Mouse (Mus musculus) heart, embryonic 12.5 days (tissue): Measurements from ENCODE around the gene Srsf6. TPM values are rescaled to one million over a fixed set of nuclear protein-coding genes. Genes with fewer than 3 reads are reported as not detected.

Source experiments
- ATAC-seq: fragments of 200-750 bp; cut with Nextera tagmentation; 2 replicates; pipeline ENCODE4 v1.8.0; 2017; ENCODE audit warnings: moderate TSS enrichment, moderate library complexity; ENCODE audit not compliant: insufficient number of reproducible peaks, low FRiP score
- H3K27ac ChIP-seq: fragments of 300-500 bp; sonication (generic); 2 replicates; pipeline ENCODE4 v1.5.1; 2016; ENCODE audit warnings: mild to moderate bottlenecking, moderate library complexity; ENCODE audit not compliant: poor library complexity, severe bottlenecking
- H3K27me3 ChIP-seq: fragments of 300-500 bp; sonication (generic); replicated peaks from 2 replicates; pipeline ENCODE4 v1.6.1; 2016; ENCODE audit warnings: mild to moderate bottlenecking, moderate library complexity
- H3K36me3 ChIP-seq: fragments of 300-500 bp; sonication (generic); 2 replicates; pipeline ENCODE4 v1.6.1; 2016; ENCODE audit warnings: mild to moderate bottlenecking, moderate library complexity
- H3K4me1 ChIP-seq: fragments of 300-500 bp; sonication (generic); replicated peaks from 2 replicates; pipeline ENCODE4 v1.6.1; 2016; ENCODE audit warnings: mild to moderate bottlenecking
- H3K4me2 ChIP-seq: fragments of 300-500 bp; sonication (generic); 2 replicates; pipeline ENCODE4 v1.6.1; 2016; ENCODE audit warnings: mild to moderate bottlenecking, moderate library complexity
- H3K4me3 ChIP-seq: fragments of 300-500 bp; sonication (generic); 2 replicates; pipeline ENCODE4 v1.5.1; 2016; ENCODE audit warnings: mild to moderate bottlenecking
- H3K9ac ChIP-seq: fragments of 300-500 bp; sonication (generic); 2 replicates; pipeline ENCODE4 v1.6.1; 2016; ENCODE audit warnings: mild to moderate bottlenecking, moderate library complexity
- H3K9me3 ChIP-seq: fragments of 300-500 bp; sonication (generic); replicated peaks from 2 replicates; pipeline ENCODE4 v1.6.1; 2016; ENCODE audit warnings: mild to moderate bottlenecking, moderate library complexity
- WGBS: fragments of 180-500 bp; shearing (Covaris S2); methylation state at CpG from one replicate; pipeline ENCODE4 v1.1.7; 2016; 5-methylcytosine and 5-hydroxymethylcytosine counted together
- polyA plus RNA-seq: library from polyadenylated mRNA; unstranded; fragments of >200 nt; fragmentation: Nextera tagmentation; extraction: Ambion mirVana; gene quantifications from 2 replicates; pipeline ENCODE4 v1.2.1, GENCODE M21; 2016

Gene Srsf6
- polyA plus RNA-seq, 1 experiment from 2014 or later = 152 TPM

DNA sequence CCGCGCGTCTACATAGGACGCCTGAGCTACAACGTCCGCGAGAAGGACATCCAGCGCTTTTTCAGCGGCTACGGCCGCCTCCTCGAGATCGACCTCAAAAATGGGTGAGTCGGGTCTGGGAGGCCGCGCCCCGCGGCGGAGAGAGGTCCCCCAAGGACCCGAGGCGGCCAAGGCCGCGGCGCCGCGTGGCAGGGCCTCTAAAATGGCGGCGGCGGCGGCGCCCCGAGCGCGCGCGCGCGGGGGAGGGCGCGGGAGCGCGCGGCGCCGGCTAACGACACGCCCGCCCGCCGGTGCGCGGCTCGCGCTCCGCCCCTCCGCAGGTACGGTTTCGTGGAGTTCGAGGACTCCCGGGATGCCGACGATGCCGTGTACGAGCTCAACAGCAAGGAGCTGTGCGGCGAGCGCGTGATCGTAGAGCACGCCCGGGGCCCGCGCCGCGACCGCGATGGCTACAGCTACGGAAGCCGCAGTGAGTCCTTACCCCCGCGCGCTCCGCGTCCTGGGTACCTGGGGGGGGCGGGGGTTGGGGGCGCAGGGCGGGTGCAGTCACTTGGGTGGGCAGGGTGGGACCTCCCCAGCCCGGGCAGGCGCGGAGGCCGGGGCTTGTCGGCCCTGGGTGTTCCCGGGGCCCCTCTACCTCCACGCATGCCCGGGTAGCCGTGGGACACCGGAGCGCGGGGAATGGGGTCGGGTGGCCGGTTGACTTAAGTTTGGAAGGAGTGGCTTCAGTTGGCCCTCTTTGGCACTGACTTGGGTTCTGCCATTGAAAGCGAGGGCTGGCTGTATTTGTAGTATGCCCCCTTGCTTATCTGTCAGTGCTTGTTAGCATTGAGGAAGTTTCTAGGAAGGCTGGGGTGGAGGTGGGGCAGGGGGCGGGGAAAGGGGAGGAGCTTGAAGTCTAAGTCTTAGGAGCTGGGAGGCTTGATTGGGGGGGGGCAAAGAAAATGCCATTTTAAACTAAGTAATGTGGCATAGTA lies 634 bp downstream of the Srsf6 start:
- WGBS = under 1% methylated on average over 99 of the region's 103 CpGs
- peaks cover 10% of the 10 kb centered on the region for H3K4me1 ChIP-seq
- H3K4me2 ChIP-seq = peak overlapping the region; percentile 78
- 0 out of 2 replicates have a peak, but pooled peaks cover 4% of the 10 kb centered on the region for H3K27me3 ChIP-seq
- H3K4me3 ChIP-seq = peak overlapping the region; percentile 100
- H3K36me3 ChIP-seq = peaks cover 36% of the 10 kb centered on the region
- peak overlapping the region; percentile 100 for H3K9ac ChIP-seq
- H3K9me3 ChIP-seq = no peaks in the 10 kb centered on the region
- ATAC-seq = peak; percentile 66
- H3K27ac ChIP-seq = peak overlapping the region; percentile 97

DNA sequence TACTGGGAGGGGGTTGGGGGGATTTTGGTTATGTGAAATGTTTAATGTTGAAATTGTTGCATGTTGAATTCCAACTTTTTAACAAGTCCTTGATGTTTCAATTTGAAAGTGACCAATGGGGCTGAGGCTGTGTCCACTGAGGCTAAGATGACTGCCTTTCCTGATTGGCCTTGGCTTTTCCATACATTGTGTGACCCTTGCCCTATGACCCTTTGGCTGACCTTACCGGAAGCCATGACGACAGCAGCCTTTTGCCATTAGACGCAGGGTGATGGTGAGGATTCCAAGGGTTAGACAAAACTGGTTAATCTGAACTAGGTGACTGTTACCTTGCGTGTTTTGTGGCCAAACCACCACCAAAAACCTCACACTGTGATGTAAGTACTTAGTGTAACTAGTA lies 1.4 kb downstream of the Srsf6 start:
- Histone ChIP-seq H3K27me3 (0 out of 2 replicates have a peak, but pooled peaks cover 4% of the 10 kb centered on the region), H3K9ac (peak overlapping the region; percentile 55), H3K4me2 (peak overlapping the region; percentile 78), H3K9me3 (no peaks in the 10 kb centered on the region), H3K4me3 (peak overlapping the region; percentile 100), H3K4me1 (peaks cover 10% of the 10 kb centered on the region), H3K36me3 (peaks cover 42% of the 10 kb centered on the region), H3K27ac (no peak overlapping the region)
- 62% methylated on average over 4 of the region's 4 CpGs for WGBS
- ATAC-seq = no peak

DNA sequence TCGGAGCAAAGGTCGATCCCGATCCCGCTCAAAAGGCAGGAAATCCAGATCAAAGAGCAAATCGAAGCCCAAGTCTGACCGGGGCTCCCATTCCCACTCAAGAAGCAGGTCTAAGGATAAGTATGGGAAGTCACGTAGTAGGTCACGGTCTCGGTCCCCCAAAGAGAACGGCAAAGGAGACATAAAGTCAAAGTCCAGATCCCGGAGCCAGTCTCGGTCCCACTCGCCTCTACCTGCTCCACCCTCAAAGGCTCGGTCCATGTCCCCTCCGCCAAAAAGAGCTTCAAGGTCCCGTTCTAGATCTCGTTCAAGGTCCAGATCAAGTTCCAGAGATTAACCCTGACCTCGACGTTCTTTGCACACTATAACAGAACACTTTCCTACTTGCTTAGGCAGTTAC lies 3.1 kb downstream of the Srsf6 start:
- no peaks in the 10 kb centered on the region for H3K27me3 ChIP-seq
- H3K36me3 ChIP-seq = peaks cover 57% of the 10 kb centered on the region
- H3K9me3 ChIP-seq = no peaks in the 10 kb centered on the region
- 93% methylated on average over 19 of the region's 19 CpGs for WGBS
- H3K4me1 ChIP-seq = peaks cover 10% of the 10 kb centered on the region
- H3K9ac ChIP-seq = no peak overlapping the region
- no peak overlapping the region for H3K4me3 ChIP-seq
- no peak for ATAC-seq
- no peak overlapping the region for H3K27ac ChIP-seq
- H3K4me2 ChIP-seq = no peak overlapping the region

DNA sequence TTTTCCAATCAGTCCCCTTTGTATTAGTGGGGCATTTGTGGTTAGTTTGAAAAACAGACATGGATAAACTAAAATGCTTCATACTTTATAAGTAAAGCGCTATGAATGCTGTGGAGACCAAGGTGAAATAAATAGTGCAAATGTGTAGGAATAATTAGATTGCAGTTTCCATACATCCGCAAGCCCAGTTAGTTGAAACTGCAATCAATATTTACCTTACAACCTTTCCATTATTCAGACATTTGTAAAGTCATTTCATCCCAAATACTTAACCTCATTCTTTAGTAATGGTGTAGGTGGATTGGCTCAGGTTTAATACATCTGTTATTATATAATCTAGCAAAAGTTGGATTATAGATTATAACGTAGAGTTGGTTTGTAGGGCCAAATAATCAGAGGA lies 4.4 kb downstream of the Srsf6 start:
- no peak for ATAC-seq
- 94% methylated on average over 3 of the region's 3 CpGs for WGBS
- no peak overlapping the region for H3K27ac ChIP-seq

DNA sequence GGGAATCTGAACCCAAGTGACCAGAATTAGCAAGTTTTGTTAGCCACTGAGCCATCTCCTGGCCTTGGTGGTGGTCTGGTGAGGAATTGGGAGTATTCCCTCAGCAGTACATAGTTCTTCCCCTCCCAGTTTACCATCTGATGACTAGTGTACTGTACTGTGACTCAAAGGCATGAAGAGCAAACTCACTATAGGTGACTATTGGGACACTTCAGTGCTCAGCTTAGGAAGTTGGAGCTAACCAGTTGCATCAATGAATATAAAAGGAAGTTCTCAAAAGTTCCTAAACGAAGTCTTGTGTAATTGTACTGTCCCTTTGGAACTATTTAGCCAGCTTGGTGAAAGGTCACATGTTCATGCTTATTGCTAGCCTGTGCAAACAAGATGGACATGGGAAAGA lies 8.2 kb downstream of the Srsf6 start:
- H3K9me3 ChIP-seq = no peaks in the 10 kb centered on the region
- WGBS = 82% methylated on average over 1 of the region's 1 CpGs
- H3K4me1 ChIP-seq = peaks cover 13% of the 10 kb centered on the region
- ATAC-seq = no peak
- no peak overlapping the region for H3K9ac ChIP-seq
- peaks cover 54% of the 10 kb centered on the region for H3K36me3 ChIP-seq
- no peak overlapping the region for H3K27ac ChIP-seq
- no peak overlapping the region for H3K4me3 ChIP-seq
- no peak overlapping the region for H3K4me2 ChIP-seq
- H3K27me3 ChIP-seq = peaks cover 18% of the 10 kb centered on the region

More for the DNA sequence above, 4.4 kb downstream of the Srsf6 start:
- Histone ChIP-seq H3K27me3 (no peaks in the 10 kb centered on the region), H3K4me2 (no peak overlapping the region), H3K9ac (no peak overlapping the region), H3K4me1 (peaks cover 10% of the 10 kb centered on the region), H3K9me3 (no peaks in the 10 kb centered on the region), H3K36me3 (peaks cover 70% of the 10 kb centered on the region), H3K4me3 (no peak overlapping the region)

DNA sequence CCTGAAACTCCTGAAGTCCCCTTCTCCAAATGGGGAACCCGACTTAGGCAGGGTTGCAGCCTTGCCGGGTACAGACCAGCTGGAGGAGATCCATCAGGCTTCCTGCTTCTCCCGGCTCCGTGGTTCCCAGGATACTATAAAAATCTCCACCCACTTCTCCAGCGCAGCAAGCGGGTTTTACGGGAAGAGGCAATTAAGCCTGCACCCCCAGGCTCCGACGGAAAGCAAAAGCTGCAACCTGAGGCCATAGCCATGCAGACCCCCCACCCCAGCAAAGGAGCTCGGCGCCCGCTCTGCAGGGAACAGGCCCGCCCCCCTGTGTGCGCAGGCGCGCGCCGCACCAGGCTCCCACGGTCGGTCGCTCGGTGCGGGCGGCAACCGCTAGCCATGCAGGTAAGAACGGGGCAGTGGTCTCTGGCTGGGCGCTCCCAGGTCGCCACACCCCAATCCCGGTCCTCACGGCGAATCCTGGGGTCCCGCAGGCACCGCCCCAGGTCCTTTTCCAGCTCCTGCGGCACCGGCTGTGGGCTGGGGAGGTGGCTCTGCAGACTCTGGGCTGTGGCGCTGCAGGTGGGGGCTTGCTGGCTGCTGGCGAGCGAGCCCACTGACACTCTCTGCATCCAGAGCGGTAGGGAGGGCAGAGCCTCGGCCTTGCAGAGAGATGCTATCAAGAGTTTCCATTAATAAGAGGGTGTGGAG lies 12.0 kb downstream of the Srsf6 start, which contains the start of gene L3mbtl1:
TSS of gene L3mbtl1 (plus strand) at position 325 of the 699 bp plus-strand sequence.
- no peaks in the 10 kb centered on the region for H3K9me3 ChIP-seq
- WGBS = under 1% methylated on average over 40 of the region's 40 CpGs
- peak within 1 kb of the TSS; percentile 74 for H3K4me3 ChIP-seq
- peaks cover 13% of the 10 kb centered on the region for H3K4me1 ChIP-seq
- peak within 1 kb of the TSS; percentile 98 for H3K4me2 ChIP-seq
- peak within 1 kb of the TSS; percentile 73 for H3K9ac ChIP-seq
- H3K36me3 ChIP-seq = peaks cover 26% of the 10 kb centered on the region
- 0 out of 2 replicates have a peak, but pooled peaks have one; percentile 27 for ATAC-seq
- no peak within 1 kb of the TSS for H3K27ac ChIP-seq
- H3K27me3 ChIP-seq = peaks cover 25% of the 10 kb centered on the region

DNA sequence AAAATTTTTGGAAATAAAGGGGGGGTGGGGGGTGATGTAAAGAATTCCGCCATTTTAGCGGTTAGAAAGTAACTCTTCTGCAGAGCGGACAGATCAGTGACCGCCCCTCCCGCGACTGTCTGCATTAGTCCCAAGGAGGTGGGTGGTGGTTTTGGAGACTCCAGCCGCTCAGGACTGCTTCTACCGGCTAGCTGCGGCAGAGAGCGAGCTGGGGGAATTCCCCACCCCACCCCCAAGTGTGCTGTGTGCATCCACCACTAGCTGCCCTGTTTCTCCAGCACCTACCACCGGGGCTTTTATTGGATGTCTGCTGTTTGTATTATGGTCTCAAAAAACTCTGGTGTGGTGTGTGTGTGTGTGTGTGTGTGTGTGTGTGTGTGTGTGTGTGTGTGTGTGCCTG lies 12.6 kb downstream of the Srsf6 start:
- H3K9ac ChIP-seq = peak overlapping the region; percentile 20; the same call in 1 of the 2 replicates
- WGBS = 8% methylated on average over 11 of the region's 11 CpGs
- peaks cover 13% of the 10 kb centered on the region for H3K4me1 ChIP-seq
- H3K4me3 ChIP-seq = peak overlapping the region; percentile 74
- H3K36me3 ChIP-seq = peaks cover 20% of the 10 kb centered on the region
- peak overlapping the region; percentile 98 for H3K4me2 ChIP-seq
- no peak for ATAC-seq
- H3K9me3 ChIP-seq = no peaks in the 10 kb centered on the region
- H3K27ac ChIP-seq = no peak overlapping the region
- peaks cover 25% of the 10 kb centered on the region for H3K27me3 ChIP-seq

DNA sequence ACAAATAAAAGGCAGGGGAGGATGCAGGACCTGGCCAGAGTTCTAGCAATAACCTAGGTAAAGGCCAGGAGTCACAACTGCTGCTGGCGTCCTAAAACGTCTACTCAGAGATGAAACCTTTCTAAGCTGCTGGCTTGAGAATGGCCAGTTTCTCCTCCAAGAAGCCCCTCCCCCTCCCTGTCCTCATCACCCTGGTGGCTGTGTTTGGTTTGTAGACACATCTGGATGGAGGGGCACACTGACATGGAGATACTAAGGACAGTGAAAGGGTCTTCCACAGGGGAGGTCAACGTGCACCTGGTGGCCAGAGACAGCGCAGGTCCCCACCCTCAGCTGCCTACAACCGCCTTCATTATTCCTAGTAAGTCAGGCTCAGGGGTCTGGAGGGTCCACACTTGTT lies 15.6 kb downstream of the Srsf6 start:
- 76% methylated on average over 5 of the region's 5 CpGs for WGBS
- H3K36me3 ChIP-seq = no peaks in the 10 kb centered on the region
- peaks cover 25% of the 10 kb centered on the region for H3K27me3 ChIP-seq
- H3K9ac ChIP-seq = no peak overlapping the region
- H3K27ac ChIP-seq = no peak overlapping the region
- no peaks in the 10 kb centered on the region for H3K9me3 ChIP-seq
- no peak overlapping the region for H3K4me2 ChIP-seq
- H3K4me3 ChIP-seq = no peak overlapping the region
- no peak for ATAC-seq
- peaks cover 13% of the 10 kb centered on the region for H3K4me1 ChIP-seq

DNA sequence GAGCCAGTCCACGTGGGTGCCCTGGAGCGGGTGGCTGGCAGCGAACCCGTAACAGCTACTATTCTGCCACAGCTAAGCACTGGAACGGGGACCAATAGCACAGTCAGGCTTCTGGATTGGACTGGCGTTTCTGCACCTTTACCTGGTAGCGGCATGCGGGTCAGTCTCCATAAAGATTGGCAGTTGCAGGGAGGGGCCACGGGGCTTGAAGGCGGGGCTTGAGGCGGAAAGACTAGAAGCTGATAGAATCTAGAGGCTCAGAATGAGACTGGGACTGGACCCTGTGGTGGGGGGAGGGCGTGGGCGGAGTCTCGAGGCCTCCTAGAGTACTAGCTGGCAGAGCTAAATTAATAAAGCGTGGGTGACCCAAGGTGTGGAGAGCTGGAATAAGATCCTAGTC lies 16.4 kb downstream of the Srsf6 start:
- peak overlapping the region; percentile 62 for H3K4me2 ChIP-seq
- no peaks in the 10 kb centered on the region for H3K9me3 ChIP-seq
- peak overlapping the region; percentile 24 for H3K4me3 ChIP-seq
- peak overlapping the region; percentile 13; the same call in 1 of the 2 replicates for H3K9ac ChIP-seq
- H3K27ac ChIP-seq = no peak overlapping the region
- H3K36me3 ChIP-seq = no peaks in the 10 kb centered on the region
- ATAC-seq = no peak
- WGBS = 32% methylated on average over 15 of the region's 15 CpGs
- peaks cover 22% of the 10 kb centered on the region for H3K27me3 ChIP-seq
- H3K4me1 ChIP-seq = peaks cover 13% of the 10 kb centered on the region

DNA sequence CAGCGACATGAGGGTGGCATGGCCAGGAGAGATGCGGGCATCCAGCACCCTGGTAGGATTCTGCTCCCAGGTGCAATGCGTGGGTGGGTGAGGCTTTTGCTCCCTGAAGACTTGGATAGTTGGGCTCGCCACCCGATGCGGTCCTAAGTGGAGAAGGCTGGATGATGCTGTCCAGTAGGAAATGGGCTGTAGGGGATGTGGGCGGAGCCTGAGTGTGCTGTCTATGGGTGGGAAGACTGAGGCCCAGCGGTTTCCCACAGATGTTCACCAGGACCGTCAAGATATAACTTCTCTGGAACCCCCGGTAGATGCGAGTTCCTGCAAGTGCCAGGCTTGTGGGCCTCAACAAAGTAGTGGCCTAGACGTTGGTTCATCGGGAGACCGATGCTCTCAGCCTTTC lies 16.9 kb downstream of the Srsf6 start:
- Histone ChIP-seq H3K27ac (no peak overlapping the region), H3K4me2 (peak overlapping the region; percentile 62), H3K36me3 (no peaks in the 10 kb centered on the region), H3K9me3 (no peaks in the 10 kb centered on the region), H3K4me3 (peak overlapping the region; percentile 24), H3K4me1 (peaks cover 9% of the 10 kb centered on the region), H3K9ac (peak overlapping the region; percentile 13; the same call in 1 of the 2 replicates), H3K27me3 (peaks cover 19% of the 10 kb centered on the region)
- 46% methylated on average over 14 of the region's 14 CpGs for WGBS
- no peak for ATAC-seq

DNA sequence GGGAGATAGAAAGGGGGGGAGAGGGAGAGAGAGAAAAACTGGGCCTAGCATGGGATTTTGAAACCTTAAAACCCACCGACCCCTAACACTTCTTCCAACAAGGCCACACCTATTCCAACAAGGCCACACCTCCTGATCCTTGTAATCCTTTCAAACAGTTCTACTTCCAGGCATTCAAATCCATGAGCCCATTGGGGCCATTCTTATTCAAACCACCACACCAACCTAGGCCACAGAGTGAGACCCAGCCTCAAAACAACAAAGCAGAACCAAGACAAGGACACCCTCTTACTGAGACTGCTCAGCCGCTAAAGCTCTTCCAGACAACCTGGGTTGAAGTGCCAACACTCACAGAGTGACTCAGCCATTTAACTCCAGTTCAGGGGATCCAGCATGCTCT lies 19.4 kb downstream of the Srsf6 start:
- Histone ChIP-seq H3K27me3 (0 out of 2 replicates have a peak, but pooled peaks cover 8% of the 10 kb centered on the region), H3K36me3 (no peaks in the 10 kb centered on the region), H3K9me3 (no peaks in the 10 kb centered on the region), H3K4me3 (no peak overlapping the region), H3K9ac (no peak overlapping the region), H3K4me1 (no peaks in the 10 kb centered on the region), H3K4me2 (no peak overlapping the region), H3K27ac (no peak overlapping the region)
- whole genome bisulfite sequencing = 88% methylated on average over 2 of the region's 2 CpGs
- no peak for ATAC-seq
